Mouse (Mus musculus) lung, adult 2 months (tissue): ENCODE measurements around the gene Eif4g1.
A peak's percentile ranks its signal among the peaks of the same experiment; 100 is the strongest.

Experiments
- CTCF ChIP-seq: fragments of 200-500 bp; IDR thresholded peaks from 2 replicates; pipeline ENCODE4 v1.5.1; 2011; ENCODE audit warnings: mild to moderate bottlenecking, low read length, control low read depth; ENCODE audit not compliant: insufficient read depth
- POLR2A ChIP-seq: fragments of 200-500 bp; IDR thresholded peaks from 2 replicates; pipeline ENCODE4 v1.6.1; 2011; ENCODE audit warnings: low read depth, mild to moderate bottlenecking, control low read depth, low read length, borderline replicate concordance; ENCODE audit errors: extremely low read depth

- peak; percentile 58 for TF ChIP-seq CTCF
- no peak for TF ChIP-seq POLR2A
These were observed 41.0 kb downstream of the Eif4g1 start for GRCm38 (mm10) chr16:20708939-20709734.
